Mouse (Mus musculus) heart, postnatal 36 days (tissue): ENCODE results near the gene Krtap1-3. TPM values are rescaled to one million over a fixed set of nuclear protein-coding genes. Genes with fewer than 3 reads are reported as not detected.

Experiments used
- DNase-seq, 2 experiments: peaks; one replicate each; pipeline ENCODE4 v3.0.0; 2021 to 2022
- intact Hi-C: fragments of 180-260 bp; cut with DNase I; formaldehyde crosslinking; loops from one replicate; pipeline ENCODE4 v1.15.1; 2025
- total RNA-seq, 2 experiments: library from RNA; stranded (reverse); gene quantifications; 2 replicates each; pipeline ENCODE4 v1.2.3; 2021

The Krtap1-3 gene
- total RNA-seq, 2 experiments from 2014 or later: not detected

DNA sequence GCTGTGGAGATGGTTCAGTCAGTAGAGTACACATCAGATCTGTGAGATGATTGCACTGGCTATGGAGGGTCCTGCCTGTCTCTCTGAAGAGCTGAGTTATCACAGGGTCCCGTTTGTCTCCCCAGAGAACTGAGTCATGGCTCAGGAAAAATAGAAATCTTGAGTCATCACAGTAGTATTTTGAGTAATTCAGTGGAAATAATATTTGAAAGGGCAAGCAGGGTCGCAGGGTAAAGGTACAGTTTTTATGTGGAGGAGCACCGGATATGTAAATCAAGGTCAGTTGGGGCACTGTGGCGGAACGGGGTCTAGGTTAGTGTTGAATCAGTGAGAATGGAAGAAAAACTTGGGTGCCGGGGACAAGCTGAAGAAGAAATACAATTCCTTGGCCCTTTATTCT is 28.6 kb downstream of the Krtap1-3 start:
- DNase-seq: no peak
- intact Hi-C loops: no loop called here

DNA sequence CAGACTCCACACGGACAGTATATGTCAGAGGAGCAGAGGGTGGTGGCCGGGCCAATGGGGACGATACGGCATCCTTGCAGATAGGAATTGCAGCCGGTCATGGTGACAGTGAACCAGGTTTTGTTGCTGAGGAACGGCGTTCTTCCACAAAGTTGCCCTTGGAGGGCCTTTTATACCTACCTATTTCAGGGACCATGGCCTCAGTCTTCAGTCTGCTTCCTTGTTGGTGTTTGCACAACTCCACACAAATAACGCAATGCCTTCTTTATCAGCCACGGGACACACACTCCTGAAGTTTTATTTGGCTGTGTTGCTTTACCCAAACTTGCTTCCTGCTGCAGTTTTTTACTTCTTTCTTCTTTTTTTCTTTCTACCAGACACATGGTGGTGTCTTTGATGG is 31.8 kb downstream of the Krtap1-3 start, which contains the start of gene Gm11939:
Gene Gm11939, minus strand, starts transcription at position 101 of the 400 bp plus-strand sequence.
- intact Hi-C loops: no loop called here
- DNase-seq: no peak

DNA sequence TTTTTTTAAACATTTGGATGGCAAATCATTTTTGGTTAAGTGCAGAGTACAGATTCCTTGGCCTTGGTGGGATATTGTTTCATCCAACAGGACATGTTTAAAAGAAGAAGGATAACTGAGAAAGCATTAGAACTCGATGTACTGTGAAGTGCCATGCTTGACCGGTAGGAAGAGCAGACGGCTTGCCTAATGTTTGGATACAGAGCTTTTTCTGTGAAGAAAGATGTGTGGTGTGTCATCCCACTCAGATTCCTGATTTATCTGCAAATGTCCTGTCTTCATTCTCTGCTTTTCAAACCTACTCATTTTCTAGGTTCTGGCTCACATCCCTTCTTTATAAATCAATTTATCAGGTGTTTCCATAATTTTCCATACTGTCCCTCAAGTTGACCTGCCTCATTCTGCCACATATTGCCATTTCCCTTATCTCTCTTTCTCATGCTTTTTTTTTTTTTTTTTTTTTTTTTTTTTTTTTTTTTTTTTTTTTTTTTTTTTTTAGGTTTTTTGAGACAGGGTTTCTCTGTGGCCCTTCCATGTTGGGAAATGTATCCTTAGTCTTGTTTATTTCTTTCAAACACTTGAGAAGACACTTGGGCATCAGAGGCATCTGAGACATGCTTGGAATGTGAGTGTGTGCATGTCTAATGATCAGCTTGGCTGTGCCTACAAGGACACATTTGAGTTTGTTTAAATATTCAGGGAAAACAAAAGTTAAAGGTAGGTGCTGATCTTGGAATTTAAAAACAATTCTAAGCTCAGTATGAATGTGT is 33.0 kb downstream of the Krtap1-3 start:
- intact Hi-C loops: no loop called here

DNA sequence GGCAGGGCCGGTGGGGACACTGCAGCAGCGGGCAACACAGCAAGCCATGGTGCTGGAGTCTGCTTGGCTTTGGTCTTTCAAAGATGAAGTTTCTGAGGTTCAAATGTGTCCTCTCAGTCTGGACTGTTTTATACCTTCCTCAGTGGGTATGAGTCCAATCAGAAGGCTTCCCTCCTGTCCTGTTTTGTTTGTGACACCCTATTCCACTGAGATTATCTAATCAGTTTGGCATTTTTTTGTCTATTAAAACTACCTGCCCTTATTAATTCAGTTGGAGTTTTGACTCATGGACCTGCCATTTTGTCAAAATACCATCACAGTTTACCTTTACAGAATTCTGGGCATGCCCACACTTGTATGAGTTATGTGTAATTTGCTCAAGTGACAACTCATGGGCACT is 34.4 kb downstream of the Krtap1-3 start, which contains the start of gene Krtap3-2:
Gene Krtap3-2, minus strand, starts transcription at position 101 of the 400 bp plus-strand sequence.
- no peak for DNase-seq
- intact Hi-C loops: no loop called here

More for the DNA sequence above, 33.0 kb downstream of the Krtap1-3 start:
- no peak for DNase-seq

DNA sequence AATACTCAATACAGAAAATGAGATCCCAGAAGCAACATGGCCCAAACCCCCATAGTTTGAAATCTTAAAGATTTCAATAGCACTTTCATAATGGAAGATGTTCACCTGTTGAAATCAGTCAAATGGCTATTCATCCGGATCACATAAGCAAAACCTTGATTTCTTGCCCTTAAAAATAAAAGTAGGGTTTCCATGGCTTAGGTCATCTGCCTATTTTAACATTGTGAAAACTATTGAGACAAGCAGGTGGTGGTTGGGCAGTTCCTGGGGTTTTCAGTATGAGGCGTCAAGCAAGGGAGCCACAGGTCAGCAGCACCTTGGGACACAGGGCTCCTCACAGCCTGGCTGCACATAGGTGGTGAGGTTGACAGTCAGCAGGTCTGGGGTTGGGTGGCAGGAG is 34.9 kb downstream of the Krtap1-3 start:
- intact Hi-C loops: no loop called here
- DNase-seq: no peak

DNA sequence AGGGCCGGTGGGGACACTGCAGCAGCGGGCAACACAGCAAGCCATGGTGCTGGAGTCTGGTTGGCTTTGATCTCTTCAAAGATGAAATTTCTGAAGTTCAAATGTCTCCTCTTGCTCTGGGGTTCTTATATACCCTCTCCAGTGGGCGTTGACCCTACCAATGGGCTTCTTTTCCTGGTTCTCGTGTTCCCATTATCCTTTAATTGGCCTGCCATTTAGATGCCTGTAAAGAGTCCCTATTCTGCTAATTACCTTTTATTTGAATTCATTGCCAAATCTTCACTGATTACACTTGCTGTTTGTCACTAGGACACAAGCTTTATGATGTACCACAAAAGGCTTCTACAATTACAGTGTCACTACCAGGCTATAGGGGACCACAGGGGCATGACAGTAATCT is 40.4 kb downstream of the Krtap1-3 start, which contains the start of gene Krtap3-3:
Gene Krtap3-3, minus strand, starts transcription at position 101 of the 400 bp plus-strand sequence.
- intact Hi-C loops: no loop called here
- DNase-seq: no peak

DNA sequence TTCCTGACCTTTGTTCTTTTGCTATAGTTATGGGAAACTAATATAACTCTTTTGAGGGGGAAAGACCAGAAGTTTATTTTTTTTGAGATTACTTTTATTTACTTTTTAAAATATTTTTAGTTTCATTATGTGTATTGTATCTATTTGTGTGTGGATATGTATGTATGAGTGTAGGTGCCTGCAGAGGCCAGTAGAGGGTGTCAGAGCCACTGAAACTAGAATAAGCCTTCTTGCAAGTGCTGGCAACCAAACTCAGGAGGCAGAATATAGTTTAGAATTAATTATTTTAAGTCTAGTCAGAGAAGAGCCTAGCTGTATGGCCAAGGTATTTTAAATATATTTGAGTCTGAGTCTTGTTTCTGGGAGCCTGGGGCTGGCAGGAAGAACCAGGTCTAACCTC is 43.2 kb downstream of the Krtap1-3 start:
- DNase-seq: no peak
- intact Hi-C loops: no loop called here

Other genes starting within 250 kb of the Krtap1-3 start
- not detected for gene Krt27, start 240.2 kb downstream of the Krtap1-3 start, total RNA-seq
- gene Krt28, start 216.4 kb downstream of the Krtap1-3 start, total RNA-seq: not detected
- gene Krt10, start 202.0 kb downstream of the Krtap1-3 start, total RNA-seq: 1 to 10 TPM; 3.4 to 3.7 TPM
- not detected for gene Krt12, start 169.1 kb downstream of the Krtap1-3 start, total RNA-seq
- not detected for gene Krt20, start 153.2 kb downstream of the Krtap1-3 start, total RNA-seq
- gene Krt23, start 98.2 kb downstream of the Krtap1-3 start, total RNA-seq: not detected
- not detected for gene Krt39, start 70.0 kb downstream of the Krtap1-3 start, total RNA-seq
- gene Krt40, start 48.2 kb downstream of the Krtap1-3 start, total RNA-seq: not detected
- gene Krtap3-3, start 40.5 kb downstream of the Krtap1-3 start, total RNA-seq: not detected
- not detected for gene Krtap3-2, start 34.5 kb downstream of the Krtap1-3 start, total RNA-seq
- not detected for gene Gm11939, start 31.9 kb downstream of the Krtap1-3 start, total RNA-seq
- not detected for gene Krtap3-1, start 24.7 kb downstream of the Krtap1-3 start, total RNA-seq
- not detected for gene Krtap1-5, start 10.3 kb downstream of the Krtap1-3 start, total RNA-seq
- not detected for gene Krtap1-4, start 7.7 kb downstream of the Krtap1-3 start, total RNA-seq
- not detected for gene Krtap9-3, start 6.8 kb upstream of the Krtap1-3 start, total RNA-seq
- not detected for gene Gm11938, start 12.0 kb upstream of the Krtap1-3 start, total RNA-seq
- not detected for gene Gm11937, start 18.9 kb upstream of the Krtap1-3 start, total RNA-seq
- gene Krtap2-4, start 23.5 kb upstream of the Krtap1-3 start, total RNA-seq: not detected
- gene Gm11562, start 29.1 kb upstream of the Krtap1-3 start, total RNA-seq: not detected
- gene Krtap4-1, start 36.9 kb upstream of the Krtap1-3 start, total RNA-seq: not detected
- not detected for gene Krtap4-2, start 43.7 kb upstream of the Krtap1-3 start, total RNA-seq
- gene Krtap4-7, start 52.8 kb upstream of the Krtap1-3 start, total RNA-seq: not detected
- not detected for gene Gm11555, start 58.9 kb upstream of the Krtap1-3 start, total RNA-seq
- gene Gm11563, start 67.6 kb upstream of the Krtap1-3 start, total RNA-seq: not detected
- not detected for gene Krtap4-6, start 74.6 kb upstream of the Krtap1-3 start, total RNA-seq
- not detected for gene Gm14190, start 99.4 kb upstream of the Krtap1-3 start, total RNA-seq
- not detected for gene Gm14180, start 143.0 kb upstream of the Krtap1-3 start, total RNA-seq
- not detected for gene Gm11595, start 181.6 kb upstream of the Krtap1-3 start, total RNA-seq
- not detected for gene Krtap4-8, start 189.4 kb upstream of the Krtap1-3 start, total RNA-seq
- gene Krtap4-9, start 193.9 kb upstream of the Krtap1-3 start, total RNA-seq: not detected
- not detected for gene Gm11596, start 202.1 kb upstream of the Krtap1-3 start, total RNA-seq
- gene Gm11569, start 207.6 kb upstream of the Krtap1-3 start, total RNA-seq: not detected
- not detected for gene Gm11554, start 213.1 kb upstream of the Krtap1-3 start, total RNA-seq
- not detected for gene Krtap4-13, start 218.6 kb upstream of the Krtap1-3 start, total RNA-seq
- gene Gm11564, start 224.3 kb upstream of the Krtap1-3 start, total RNA-seq: not detected
- gene 2300003K06Rik, start 246.7 kb upstream of the Krtap1-3 start, total RNA-seq: not detected